Mouse (Mus musculus) testis, postnatal 10 days (tissue): ENCODE data around the gene Limch1.

Source experiments
- DNase-seq: peaks from one replicate; pipeline ENCODE4 v3.0.0; 2021; ENCODE audit warnings: low spot score

Gene Limch1

DNA sequence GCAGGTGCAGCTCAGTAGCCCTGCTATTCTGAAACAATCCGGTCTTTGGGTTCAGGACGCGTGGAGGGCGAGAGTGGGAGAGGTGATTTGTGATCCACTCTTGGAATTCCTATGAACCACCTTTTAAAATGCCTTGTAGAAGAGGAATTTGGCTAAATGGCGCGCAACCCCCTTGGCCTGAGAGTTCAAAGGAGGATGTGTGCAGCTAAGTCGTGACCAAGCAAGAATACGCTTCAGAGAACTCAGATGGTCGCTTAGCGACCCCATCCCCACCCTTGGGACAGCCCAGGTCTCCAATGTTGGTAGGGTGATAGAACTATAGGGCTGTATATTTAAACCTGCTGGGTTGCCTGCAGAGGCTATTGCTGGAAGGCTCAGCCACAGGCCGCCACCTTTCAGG lies 1.1 kb downstream of the Limch1 start:
- DNase-seq = no peak

DNA sequence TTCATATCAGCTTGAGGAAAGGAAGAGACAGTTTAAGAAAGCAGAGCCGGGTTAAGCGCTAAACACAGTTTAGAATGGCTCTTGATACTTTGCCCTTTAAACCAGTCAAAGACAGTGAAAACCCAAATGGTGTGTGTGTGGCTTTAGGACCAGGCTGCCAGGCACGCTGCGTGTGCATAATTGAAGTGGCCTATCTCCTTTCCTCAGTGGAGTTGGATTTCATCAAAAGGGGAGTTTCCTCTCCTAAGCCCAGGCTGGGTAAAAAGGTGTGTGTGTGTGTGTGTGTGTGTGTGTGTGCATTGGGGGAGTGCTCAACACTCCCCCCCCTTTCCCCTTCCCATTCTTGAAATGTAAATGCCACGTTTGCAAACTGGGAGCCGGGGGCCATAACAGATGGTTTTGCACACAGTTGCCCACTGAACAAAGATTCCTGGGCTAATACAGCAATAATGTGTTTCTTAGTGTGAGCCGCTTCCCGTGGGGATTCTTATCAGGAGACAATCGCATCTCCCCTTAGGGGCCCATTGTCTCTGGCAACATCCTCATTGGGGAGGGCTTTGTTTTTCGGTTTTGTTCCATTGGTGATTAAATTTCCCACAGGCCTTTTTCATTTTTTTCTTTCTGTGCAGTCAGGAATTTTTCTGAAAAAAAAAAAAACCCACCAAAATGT lies 2.3 kb downstream of the Limch1 start:
- no peak for DNase-seq

DNA sequence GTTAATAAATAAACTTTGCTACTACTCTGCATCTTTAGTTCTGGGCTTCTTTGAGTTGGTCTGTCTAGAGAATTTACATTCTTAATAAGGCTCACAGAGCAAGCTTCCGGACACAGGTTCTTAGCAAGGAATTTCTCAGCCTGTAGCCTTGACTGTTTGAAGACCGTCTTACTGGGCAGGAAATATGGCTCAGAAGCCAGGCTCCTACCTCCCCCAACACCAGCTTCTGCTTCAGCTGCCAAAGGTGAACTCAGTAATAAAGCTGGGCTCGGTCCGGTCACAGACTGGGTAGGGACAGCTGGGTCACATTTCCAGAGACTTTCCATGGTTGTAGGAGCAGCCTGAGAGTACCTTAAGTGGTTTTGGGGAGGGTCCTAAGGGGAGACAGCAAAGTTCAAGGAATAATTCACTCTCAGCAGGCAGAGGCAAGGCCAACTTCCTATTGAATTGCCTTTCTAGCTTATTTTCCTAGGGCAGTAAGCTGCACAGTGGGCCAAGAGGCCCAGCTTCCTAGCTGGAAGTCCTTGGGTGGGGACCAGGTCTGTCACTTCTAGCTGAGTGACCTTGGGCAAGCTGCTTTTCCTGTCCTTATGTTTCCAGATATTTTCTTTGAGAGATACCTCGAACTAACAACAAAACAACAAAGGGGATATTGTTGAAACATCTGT lies 3.0 kb downstream of the Limch1 start:
- DNase-seq = no peak

DNA sequence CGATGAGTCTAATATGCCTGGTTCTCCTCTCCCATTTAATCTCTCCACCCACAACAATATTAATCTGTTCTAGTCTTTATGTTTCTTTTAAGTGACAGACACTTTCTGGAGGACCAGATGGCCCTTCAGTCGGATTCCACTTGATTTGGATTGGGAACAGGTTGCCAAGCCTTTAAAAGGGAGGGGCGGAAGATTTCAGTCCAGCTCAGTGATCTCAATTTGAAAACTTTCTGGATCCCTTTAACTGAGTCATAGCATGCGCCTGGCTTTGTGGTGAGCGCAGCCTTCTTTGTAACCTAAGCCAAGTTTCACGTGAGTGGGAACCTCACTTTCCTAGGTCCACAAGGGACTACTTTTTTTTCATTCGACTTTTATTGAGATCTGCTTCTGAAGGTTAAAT lies 5.0 kb downstream of the Limch1 start:
- no peak for DNase-seq

DNA sequence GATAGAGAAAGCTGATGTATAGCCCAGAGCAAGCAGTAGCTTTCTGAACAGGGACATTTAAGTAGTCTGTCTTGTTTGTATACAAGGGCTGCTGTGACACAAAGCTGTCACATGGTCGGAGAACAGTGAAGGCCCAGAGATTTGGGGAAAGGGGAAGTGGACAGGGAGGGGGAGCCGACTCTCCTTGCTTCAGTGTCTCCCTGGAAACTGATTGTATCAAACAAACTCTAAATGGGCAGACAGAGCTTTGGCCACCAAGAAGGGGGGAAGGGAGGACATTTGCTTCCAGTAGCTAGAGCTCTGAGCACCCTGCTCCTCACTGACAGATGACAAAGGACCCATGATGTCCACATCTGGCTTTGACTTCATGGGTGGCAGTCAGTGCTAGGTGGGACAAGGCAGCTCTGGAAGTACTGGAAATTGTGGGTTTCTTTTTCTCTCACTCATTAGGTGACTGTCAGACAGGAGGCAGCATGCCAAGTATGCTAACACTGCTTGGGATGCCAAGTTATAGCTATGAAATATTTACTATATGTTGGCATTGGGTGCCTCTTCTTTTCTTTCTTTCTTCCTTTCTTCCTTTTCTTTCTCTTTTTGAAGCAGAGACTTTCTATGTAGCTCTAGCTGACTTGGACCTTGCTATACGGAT lies 5.8 kb downstream of the Limch1 start:
- DNase-seq = no peak

DNA sequence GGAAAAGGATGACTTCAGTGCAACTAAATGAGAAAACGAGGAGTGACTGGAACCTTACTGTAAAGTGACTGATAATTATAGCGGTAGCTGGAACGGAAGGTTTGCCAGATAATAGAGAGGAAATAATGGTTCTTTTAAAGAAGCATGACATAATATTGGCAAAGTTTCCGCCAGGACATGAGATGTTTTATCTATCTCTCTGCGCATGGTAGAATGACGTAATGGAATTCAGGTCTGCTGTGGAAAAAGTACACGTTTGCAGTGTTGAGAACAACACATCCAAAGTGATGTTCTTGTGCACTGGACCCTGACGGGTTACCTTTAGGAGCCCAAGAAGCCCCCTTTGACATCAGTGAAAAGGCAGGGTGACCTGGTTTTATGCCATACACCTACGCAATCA lies 8.0 kb downstream of the Limch1 start:
- DNase-seq = no peak

- DNase-seq = no peak
Measured at GRCm38 (mm10) chr5:66756821-66757705, 11.4 kb downstream of the Limch1 start.

DNA sequence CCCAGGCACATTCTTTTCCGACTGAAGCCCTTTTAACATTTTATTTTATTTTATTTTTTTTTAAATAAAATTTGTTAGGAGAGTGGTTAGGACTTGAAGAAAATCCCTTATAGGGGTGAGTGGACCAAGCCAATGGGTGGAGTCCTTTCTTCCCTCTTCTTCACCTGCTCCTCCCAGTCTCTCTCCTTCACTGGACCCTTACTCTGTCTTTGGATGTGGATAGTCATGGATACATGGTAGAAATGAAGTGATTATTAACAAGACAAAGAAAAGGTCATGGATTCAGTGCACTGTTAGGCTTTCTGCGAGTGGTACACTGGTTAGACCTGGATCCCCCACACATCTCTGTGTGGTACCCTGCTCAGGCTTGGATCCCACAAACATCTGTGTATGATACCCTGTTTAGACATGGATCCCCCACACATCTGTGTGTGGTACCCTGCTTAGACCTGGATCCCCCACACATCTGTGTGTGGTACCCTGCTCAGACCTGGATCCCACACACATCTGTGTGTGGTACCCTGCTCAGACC lies 12.1 kb downstream of the Limch1 start:
- DNase-seq = no peak

DNA sequence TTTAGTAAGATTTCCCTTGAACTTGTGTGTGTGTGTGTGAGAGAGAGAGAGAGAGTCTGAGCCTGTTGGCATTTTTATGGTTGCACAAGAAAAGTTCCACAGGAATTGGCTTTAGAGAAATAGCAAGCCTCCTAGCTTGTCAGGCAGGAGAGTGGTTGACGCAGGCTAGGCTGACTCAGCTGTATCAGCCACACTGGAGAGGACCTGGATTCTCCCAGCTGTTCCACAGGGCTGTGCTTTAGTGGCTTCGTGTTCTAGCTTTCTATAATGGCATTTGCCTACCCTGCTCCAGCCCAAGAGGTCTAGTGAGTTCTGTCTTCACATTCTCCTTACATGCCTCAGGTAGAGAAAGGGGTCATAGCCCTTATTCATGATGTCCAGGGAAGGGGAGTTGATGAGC lies 13.7 kb downstream of the Limch1 start:
- no peak for DNase-seq

- DNase-seq = no peak
Measured at GRCm38 (mm10) chr5:66760747-66761146, 15.1 kb downstream of the Limch1 start.

DNA sequence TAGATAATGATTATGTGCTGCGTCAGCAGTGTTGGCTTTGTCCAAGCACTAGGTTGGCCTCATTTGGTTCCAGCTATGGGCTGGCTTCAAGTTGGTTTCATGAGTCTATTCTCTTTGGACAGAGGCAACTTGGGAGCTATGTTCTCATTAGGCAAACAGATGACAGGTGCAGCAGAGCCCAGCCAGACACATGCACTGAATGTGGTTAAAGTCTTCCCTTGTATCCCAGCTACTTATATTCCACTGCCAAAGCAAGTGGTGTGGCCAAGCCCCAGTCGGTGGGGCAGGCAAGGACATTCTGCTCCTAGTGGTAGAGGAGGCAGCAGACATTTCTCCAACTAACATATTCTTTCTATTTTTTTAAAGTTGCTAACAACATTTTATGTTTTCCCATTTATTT lies 16.4 kb downstream of the Limch1 start:
- no peak for DNase-seq

DNA sequence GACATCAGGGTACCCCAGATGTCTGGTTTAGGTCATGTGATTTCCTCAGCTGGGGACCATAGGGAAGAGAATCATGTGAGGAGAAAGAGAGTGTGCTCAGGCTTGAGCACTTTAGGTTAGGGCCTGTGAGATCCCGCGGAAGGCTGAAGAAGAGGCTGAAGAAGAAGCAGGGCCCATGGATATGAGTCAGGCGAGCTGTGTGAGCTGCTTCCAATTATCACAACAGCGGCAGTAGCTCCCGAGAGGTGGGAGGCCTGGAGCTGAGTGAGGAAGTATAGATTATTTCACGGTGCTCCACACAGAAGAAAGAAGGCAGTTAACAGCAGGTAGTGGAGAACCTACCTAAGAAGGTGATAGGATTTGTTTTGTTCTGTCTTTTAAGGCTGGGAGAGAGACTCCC lies 18.5 kb downstream of the Limch1 start:
- no peak for DNase-seq

DNA sequence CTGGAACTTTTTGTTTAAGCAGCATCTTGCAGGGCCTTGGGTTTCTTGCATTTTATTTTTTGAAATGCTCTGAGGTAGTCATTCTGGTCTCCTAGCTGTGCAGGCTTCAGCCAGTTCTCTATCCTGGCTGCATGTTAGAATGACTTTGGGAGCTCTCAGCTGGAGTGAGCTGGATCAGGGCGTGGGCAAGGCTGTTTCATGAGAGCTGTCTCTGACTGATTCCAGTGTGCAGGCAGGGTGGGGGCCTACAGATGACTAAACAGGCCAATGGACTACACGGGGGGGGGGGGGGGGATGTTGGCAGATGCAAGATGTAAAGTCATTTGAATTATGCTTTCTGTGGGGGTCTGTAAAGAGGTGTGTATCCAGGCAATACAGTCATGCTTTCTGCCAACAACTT lies 20.3 kb downstream of the Limch1 start:
- DNase-seq = no peak

DNA sequence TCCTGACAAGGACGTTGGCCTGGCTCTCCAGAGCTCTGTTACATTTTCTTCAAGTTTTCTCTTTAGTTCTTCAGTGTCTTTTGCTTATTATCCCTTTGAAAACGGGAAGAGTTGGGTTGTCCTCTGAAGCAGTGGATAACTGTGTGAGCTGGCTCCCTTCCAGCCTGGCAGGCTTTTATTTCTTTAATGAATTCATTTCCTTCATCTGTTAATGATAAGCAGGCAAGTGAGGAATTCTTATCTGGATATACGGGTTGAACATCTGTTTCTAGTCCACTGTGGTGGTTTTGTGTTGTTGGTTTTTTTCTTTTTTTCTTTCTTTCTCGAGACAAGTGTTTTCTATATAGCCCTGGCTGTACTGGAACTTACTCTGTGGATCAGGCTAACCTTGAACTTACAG lies 22.4 kb downstream of the Limch1 start:
- DNase-seq = no peak

DNA sequence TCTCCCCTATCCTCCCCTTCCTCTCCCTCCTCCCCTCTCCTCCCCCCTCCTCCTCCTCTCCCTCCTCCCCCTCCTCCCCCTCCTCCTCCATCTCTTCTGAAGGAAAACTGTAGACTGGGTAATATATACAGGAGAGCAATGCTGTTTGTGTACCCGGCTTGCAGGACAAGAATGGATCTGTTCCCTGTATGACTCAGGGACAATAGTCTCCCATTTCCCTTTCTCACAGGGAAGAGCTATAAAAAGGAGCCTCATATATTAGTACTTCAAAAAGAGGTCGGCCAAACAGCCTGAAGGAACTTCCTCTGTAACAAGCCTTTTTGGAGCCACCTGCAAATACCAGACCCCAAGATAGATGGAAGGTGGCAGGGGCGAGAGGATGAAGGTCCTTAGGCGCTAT lies 23.4 kb downstream of the Limch1 start:
- DNase-seq = no peak

GRCm38 (mm10) chr5:66769558-66769957 lies 23.9 kb downstream of the Limch1 start:
- DNase-seq = no peak

- DNase-seq = no peak
Measured at GRCm38 (mm10) chr5:66777999-66778710, 32.5 kb downstream of the Limch1 start.

GRCm38 (mm10) chr5:66780371-66780770 lies 34.7 kb downstream of the Limch1 start:
- no peak for DNase-seq

GRCm38 (mm10) chr5:66781507-66781906 lies 35.9 kb downstream of the Limch1 start:
- DNase-seq = no peak

GRCm38 (mm10) chr5:66782851-66783250 lies 37.2 kb downstream of the Limch1 start:
- no peak for DNase-seq

- DNase-seq = no peak
Measured at GRCm38 (mm10) chr5:66784624-66785361, 39.2 kb downstream of the Limch1 start.
